Mouse (Mus musculus) spleen, postnatal 14 days (tissue): ENCODE results near the gene Grk1.

Experiments used
- DNase-seq, 2 experiments: peaks; one replicate each; pipeline ENCODE4 v3.0.0; 2021 to 2022; ENCODE audit warnings: low spot score in 2 of 2

Grk1 gene

DNA sequence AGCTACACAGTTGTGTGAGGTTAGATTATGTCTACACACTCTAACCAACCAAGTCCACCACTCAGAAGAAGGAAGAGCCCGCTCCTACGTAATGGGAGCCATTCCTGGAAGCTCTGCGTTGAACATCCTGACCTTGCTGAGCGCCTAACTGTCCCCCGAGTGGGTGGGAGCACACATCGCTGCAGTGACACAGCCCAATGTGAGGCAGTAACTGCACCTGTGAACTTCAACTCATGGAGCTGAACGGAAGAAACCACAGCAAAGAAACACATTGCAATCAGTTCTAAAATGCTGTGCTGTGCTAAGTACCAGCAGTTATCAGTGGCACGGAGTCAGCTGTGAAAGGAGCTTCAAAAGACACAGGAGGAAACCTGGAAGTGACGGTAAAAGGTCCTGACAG, 23.3 kb downstream of the Grk1 start:
- no peak for DNase-seq

DNA sequence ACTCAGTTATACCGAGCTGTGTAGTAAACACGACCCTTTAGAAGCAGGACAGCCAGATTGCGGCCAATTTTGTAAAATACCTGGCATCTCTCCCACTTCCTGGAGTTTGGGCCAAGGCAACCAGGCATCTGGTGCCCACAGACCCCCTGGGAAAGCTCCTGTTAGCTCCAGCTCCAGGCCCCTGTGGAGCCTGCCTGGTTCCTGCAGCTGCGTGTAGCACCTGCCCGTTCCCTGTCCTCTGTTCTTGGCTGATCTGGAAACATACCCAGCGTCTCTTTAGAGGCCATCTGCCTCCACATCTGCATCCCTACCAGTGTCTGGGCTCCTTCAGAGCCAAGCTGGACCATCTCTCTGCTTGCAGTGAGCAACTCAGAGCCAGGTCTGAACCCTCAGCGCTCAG, 25.5 kb downstream of the Grk1 start:
- DNase-seq: no peak

DNA sequence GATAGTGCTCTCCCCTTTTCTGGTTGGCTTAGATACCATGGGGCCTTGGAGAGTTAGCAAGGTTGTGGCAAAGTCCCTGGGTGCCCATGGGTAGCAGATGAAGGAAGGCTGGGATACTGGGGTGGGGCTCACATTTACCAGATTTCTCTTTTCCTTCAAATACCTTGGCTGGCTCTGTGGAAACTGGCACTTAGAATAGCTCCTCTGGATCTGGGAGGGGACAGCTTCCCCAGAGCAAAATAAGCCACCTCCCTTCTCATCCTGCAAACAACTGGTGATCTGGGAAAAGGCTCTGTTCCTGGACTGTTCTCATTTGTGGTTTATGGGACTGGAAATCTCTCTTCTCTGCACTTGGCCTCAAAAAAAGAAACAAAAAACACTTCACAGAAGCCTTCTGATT, 26.0 kb downstream of the Grk1 start:
- DNase-seq: no peak

GRCm38 (mm10) chr8:13433130-13433529, 28.2 kb downstream of the Grk1 start:
- DNase-seq: no peak

- DNase-seq: no peak
Measured at GRCm38 (mm10) chr8:13434889-13435288, 30.0 kb downstream of the Grk1 start, which contains the start of gene Tmem255b. TSS of gene Tmem255b (plus strand) at chr8:13435189.

- DNase-seq: no peak
Measured at GRCm38 (mm10) chr8:13436052-13436451, 31.2 kb downstream of the Grk1 start.

DNA sequence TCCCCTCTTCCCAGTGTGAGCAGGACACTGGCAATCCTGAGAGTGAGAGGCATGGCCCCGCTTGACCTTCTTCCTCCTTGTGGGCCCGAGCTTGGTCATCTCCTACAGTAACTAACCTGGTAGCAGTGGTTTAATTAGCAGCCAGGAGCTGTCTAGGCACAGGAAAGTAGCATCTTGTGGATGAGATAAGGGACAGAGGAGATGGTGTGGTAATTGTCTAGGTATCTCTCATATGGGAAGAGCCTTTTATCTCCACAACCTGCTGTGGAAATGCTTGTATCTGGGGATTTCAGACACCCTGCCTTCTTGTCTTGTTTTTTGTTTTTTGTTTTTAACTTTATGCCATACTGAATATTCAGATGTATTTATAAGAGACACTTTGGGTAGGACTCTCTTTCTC, 32.6 kb downstream of the Grk1 start:
- DNase-seq: no peak

- DNase-seq: no peak
Measured at GRCm38 (mm10) chr8:13442152-13442551, 37.3 kb downstream of the Grk1 start.

- DNase-seq: no peak
Measured at GRCm38 (mm10) chr8:13446456-13446855, 41.6 kb downstream of the Grk1 start.

DNA sequence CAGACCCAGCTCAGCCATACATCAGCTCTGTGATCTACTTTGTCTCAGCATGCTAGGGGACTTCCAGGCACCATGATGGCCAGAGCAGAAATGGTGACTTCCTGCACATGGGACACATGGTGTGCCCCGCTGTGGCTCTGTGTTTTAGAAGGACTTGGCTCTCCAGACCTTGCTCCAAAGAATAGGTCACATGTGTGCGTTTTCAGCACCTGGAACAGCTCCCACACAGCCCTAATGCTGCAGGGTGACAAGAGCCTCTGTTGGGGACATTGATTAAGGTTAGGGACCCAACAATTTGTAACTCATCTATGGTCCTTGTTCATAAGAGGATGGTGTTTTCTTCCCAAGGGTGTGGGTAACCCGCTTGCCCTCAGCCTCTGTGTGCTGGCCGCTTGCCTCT, 43.3 kb downstream of the Grk1 start:
- DNase-seq: no peak

DNA sequence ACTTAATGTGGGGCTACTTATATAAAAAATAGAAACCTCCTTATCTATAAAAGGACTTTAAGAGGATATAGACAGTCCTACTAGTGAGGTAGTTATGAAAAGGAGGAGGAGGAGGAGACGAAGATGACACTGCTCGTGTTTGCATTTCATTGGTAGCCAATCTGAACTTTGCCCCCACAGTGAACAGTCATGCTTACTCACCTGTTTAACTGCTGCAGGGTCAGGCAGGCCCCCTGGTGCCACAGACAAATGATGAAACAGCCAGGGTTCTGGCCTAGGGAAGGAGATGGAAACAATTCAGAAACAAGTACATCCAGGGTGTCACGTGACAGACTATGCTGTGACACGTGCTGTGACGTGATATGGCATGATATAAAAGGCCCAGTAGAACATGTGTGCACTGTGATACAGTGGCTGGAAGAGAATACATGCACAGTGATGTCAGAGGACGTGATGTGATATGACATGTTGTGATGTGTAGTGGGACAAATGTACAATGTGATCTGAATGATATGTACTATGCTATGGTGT, 46.9 kb downstream of the Grk1 start:
- no peak for DNase-seq

DNA sequence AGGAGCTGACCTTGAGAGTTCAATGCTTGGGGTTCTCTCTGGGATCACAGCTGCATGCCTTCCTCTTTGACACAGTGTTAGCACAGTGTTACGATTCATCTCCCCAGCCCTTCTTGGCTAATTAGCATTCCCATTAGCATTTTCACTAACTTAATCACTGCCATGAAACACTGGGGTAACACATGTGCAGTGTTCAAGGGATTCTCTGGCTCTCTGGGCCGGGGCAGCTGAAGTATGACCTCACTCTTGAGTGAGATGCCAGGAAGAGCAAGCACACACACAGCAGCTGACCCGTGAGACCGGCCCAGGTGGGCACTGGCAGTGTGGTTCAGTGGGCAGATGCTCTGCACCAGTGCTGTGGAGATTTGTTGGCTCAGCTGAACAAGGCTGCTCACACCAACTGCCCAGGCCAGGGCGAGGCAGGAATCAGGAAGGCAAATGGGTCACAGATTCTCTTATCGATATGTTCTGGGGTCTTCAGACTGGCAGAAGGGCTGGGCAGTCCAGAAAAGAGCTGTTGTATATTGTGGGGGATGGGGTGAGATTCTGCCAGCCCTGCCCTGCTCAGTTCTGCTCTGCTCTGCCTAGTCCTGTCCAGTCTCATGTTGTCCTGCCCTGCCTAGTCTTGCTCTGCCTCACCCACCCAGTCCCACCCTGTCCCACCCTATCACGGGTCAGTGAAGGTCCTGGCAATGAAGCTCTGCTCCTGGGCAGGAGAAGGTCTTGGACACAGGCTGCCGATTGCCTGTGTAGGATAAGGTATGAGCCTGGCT, 49.6 kb downstream of the Grk1 start:
- DNase-seq: no peak

GRCm38 (mm10) chr8:13455295-13455694, 50.4 kb downstream of the Grk1 start:
- DNase-seq: no peak

GRCm38 (mm10) chr8:13459431-13459830, 54.5 kb downstream of the Grk1 start:
- DNase-seq: no peak

GRCm38 (mm10) chr8:13461085-13461765, 56.3 kb downstream of the Grk1 start:
- no peak for DNase-seq

DNA sequence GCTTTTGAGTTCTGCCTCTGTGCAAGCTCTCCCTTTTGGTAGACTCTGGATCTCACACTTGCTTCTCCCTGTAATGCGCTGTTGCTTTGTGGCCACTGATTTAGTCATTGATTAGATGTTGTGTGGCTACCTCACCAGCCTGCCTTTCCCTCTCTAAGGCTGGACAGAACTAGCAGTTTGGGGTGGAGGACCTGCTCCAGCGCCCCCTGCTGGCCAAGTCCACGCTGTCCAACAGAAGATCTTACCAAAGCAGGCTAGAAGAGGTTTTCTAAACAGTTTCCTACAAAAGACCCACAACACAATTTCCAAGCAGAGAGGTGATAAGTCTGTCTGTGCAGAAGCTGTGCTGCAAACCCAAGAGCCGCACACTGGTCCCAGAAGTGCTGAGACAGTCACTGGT, 57.0 kb downstream of the Grk1 start:
- DNase-seq: peak in 1 of 2 experiments; percentile 31

GRCm38 (mm10) chr8:13462392-13462791, 57.5 kb downstream of the Grk1 start:
- DNase-seq: no peak

- DNase-seq: no peak
Measured at GRCm38 (mm10) chr8:13465324-13465723, 60.4 kb downstream of the Grk1 start.

DNA sequence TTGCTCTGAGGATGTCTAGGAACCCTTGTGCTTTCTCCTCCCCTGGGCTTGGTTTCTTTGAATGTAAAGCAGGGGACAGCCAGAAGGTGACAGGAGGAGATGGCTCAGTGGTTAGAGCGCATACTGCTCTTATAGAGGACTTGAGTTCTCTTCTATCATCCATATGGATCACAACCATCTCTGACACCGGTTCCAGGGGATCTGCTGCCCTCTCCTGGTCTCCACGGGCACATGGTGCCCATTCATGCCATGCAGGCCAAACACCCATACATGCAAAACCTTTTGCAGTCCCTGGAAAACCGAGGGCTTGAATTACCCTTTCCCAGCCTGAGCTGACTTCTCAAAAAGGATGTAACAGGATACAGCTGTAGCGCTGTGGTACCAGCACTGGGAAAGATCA, 62.1 kb downstream of the Grk1 start:
- no peak for DNase-seq

- no peak for DNase-seq
Measured at GRCm38 (mm10) chr8:13468737-13469136, 63.9 kb downstream of the Grk1 start.

- no peak for DNase-seq
Measured at GRCm38 (mm10) chr8:13471484-13471883, 66.6 kb downstream of the Grk1 start.
